Mouse (Mus musculus) forelimb bud, embryonic 11.5 days (tissue): Measurements from ENCODE around the gene Slc6a12.

Source experiments
- DNase-seq: peaks from one replicate; pipeline ENCODE4 v3.0.0-alpha.2; 2012; ENCODE audit warnings: low read depth, low spot score

Slc6a12 gene

DNA sequence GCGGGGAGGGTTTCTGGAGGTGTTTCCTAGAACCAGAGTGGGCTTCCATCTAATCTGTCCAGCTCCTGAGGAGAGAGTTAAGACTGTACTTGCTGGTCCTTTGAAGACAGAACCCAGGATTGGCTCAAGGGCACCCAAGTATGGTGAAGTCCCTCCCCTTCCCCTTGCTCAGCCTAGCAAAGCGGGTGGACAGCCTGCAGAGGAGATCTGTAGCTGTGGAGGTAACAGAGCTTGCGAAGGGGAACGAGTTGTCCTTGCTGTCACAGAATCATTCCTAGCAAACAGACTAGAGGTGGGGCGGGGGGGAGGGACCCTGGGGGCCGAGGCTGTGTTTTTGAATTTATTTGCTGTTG is 871 bp downstream of the Slc6a12 start:
- no peak for DNase-seq

- no peak for DNase-seq
Measured at GRCm38 (mm10) chr6:121344329-121344728, 1.5 kb downstream of the Slc6a12 start.

DNA sequence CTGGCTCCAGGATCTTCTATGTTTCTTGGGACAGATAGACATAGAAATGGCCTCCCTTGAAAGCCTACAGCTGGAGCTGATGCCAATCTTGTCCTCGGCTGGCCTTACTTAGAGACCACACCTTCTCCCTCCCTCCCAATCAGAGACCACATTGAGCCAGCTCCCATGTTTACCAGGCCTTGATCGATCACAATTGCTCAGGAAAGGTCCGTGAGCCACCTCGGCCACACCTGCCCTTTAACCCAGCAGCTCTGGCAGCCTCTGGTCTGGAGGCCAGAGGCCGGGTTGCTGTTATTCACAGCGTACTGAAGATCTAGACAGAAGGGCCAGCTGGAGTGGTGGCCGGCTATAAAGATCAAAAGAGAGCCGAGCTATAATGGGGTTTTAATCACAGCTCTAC is 3.6 kb downstream of the Slc6a12 start:
- DNase-seq = peak; percentile 47

DNA sequence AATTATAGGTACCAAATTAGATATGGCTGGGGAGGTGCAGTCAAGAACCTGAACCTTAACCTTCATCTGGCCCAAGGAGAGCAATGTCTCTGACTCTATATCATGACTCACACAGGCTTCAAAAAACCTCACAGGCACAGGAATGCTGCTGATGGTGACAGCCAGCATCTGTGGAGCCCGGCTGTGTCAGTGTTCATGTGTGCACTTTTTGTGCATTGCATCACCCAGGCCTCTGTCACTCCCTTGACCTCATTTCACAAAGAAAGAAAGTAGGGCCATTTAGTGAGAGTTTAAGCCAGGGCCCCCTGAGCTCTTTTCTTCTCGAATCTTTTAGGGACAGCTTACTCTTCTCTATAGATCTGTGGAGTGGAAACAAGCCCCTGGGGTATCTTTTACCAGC is 9.4 kb downstream of the Slc6a12 start:
- DNase-seq = no peak

DNA sequence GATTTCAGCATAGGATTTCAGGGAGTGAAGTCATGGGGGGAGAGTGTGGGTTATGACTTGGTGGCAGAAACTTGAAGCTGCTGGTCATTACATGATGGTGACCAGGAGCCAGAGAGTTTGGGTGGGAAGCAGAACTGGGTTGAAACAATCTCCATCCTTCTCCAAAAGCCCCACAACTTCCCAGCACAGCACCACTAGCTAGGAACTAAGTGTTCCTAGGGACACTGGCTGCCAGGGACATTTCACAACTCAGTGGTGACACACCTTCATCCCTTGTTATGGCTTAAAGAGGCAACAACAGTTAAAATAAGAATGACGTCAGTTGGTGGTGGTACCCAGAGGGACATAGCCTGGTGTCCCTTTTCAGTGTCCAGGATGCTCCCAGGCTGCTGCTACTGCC is 13.2 kb downstream of the Slc6a12 start:
- no peak for DNase-seq

DNA sequence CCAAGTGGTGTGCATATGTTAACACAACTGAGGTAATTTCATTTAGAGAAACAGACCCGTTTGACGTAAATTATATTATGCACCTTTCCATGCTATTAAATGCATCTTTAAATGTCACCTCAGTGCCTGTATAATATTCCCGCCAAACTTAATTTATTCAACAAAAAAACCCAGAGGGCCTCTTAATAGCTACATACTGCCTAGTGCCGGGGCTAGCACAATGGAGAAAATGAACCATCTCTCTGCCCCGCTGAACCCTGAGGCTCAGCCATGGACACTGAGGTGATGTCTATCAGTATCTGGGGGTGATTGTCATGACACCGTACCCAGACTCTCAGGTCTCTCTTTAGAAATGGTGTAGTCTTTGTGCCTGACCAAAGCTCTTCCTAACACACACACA is 14.4 kb downstream of the Slc6a12 start:
- no peak for DNase-seq

- no peak for DNase-seq
Measured at GRCm38 (mm10) chr6:121363061-121363460, 20.2 kb downstream of the Slc6a12 start.

DNA sequence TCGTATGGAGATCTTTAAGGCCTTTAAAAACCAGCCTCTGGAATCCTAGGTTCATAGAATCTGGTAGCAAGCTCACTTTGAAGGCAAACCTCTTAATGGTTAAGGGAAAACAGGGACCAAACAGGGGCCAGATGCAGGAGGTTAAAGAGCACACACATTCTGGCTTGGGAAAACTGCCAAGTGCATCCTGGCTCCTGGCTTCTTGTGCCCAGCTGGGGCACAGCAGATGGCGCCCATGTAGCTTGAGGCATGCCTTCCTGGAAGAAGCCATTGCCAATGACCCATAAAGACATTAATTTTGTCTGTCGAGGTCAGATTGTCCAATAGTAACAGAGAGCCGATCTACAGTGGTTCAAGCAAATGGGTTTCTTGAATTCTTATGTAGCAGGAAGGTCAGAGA is 21.1 kb downstream of the Slc6a12 start:
- no peak for DNase-seq

GRCm38 (mm10) chr6:121366537-121366936 is 23.7 kb downstream of the Slc6a12 start:
- peak; percentile 26 for DNase-seq

- no peak for DNase-seq
Measured at GRCm38 (mm10) chr6:121367099-121367498, 24.2 kb downstream of the Slc6a12 start.

GRCm38 (mm10) chr6:121371197-121371980 is 28.5 kb downstream of the Slc6a12 start:
- DNase-seq = no peak

GRCm38 (mm10) chr6:121376159-121376558 is 33.3 kb downstream of the Slc6a12 start:
- no peak for DNase-seq

DNA sequence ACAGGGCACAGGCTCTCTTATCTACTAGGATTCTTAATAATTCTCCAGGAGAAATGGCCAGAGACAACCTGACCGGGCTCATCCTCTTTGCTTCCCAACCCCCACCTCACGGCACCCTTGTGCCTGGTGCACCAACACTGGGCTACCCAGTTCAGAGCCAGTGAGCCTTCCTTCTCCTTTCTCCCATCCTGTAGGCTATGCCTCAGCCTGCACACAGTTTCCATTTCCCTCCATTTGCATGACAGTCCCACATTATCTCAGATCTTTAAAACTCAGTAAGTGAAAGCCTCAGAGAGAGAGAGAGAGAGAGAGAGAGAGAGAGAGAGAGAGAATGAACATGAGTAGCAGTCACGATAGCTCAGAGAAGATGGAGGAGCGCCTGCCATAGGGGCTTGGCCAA is 35.4 kb downstream of the Slc6a12 start:
- DNase-seq = no peak

GRCm38 (mm10) chr6:121380576-121380975 is 37.7 kb downstream of the Slc6a12 start:
- no peak for DNase-seq

DNA sequence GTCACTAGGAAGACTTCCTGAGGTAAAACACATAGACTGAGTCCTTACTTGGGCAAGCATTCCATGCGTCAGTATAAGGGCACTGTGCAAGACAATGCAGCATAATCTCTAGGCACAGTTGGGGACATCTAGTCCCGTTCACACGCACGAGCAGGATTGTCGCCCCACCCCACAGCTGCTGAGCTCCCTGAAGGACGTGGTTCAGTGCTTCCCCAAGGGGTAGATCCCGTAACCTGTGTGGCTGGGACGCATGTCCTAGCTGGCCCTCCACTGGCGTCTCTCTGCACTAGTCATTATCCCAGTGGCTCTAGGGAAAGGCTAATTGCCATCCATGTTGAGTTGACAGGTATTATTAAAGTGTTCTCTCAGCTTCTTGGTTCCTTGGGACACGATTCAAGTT is 39.2 kb downstream of the Slc6a12 start:
- DNase-seq = no peak

DNA sequence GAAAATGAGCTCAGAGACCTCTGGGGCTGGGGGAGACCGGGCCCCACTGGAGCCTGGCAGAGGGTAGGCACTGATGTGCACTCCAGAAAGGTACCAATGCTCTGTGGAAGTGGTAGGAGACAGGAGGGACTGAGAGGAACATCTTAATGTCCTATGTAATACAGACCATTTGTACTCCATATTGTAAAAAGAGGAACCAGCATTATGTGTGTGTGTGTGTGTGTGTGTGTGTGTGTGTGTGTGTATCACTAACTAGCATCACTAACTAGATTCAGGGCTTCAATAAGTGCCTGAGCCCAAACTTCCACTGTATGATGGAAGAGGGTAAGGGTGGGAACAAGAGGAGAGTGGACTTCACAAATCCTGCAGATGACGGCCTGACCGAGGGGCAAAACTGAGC is 42.5 kb downstream of the Slc6a12 start:
- no peak for DNase-seq

DNA sequence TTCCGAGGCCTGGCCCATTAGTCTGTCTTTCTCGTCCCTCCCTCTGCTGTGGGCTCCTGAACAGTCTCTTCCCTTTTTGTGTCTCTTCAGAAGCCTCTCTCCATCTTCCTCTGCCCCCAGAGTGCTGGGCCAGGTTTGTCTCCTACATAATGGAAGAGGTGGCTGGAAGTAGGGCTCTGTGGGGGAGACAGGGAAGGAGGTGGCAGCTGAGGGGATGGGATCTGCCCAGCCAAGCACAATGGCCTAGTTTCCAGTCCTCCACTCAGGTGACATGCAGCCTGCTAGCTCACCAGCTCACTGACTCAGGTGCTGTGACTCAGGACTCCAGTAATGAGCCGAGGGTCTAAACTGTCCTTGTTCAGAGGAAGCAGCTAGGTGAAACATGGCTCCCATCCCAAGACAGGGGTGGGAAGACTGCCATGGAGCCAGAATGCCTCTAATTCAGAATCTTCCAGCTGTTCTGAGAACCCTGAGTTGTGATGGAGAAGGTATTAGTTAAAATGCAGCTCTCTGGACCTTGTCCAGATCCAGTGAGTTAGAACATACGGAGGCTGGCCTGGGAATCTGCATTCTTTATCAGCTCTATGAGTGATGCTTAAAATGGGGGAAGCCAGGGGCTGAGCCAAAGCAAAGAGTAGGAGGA is 49.9 kb downstream of the Slc6a12 start:
- DNase-seq = no peak

DNA sequence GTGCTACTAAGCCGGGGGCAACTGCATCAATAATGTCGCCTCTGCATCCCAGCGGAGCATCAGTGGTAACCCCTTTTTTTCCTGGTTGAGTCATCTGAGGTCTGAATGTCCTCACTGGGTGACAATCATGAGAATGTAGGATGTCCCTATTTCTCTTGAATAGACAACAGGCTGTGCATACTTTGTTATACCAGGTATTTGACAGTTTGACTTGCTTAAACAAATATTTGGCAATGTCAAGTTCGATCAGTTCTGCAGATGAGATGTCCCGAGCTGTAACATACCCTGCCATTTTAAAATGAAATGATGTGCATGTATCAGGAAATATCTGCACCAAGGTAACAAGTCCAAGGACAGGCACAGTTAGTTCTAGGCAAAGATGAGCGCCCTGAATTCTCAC is 58.3 kb downstream of the Slc6a12 start:
- no peak for DNase-seq

GRCm38 (mm10) chr6:121401826-121402660 is 59.2 kb downstream of the Slc6a12 start:
- DNase-seq = no peak

- no peak for DNase-seq
Measured at GRCm38 (mm10) chr6:121402661-121403244, 59.9 kb downstream of the Slc6a12 start.

DNA sequence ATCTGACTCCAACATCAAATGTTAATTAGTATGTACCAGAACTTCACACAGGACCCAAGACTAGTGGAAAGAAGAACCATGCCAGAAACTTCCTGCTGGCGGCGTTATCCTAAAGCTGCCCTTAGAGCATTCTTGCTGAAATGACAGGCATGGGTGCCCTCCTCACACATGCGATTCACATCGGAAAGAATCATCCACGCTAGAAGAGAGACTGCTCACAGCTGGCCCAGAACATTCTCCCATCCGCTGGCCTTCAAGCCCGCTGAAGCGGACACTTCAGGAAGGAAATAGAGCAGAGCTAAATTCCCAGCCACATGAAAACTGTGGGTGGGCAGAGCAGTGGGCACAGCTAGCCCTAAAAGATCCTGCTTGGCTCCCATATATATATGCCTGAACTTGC is 62.4 kb downstream of the Slc6a12 start:
- DNase-seq = no peak

DNA sequence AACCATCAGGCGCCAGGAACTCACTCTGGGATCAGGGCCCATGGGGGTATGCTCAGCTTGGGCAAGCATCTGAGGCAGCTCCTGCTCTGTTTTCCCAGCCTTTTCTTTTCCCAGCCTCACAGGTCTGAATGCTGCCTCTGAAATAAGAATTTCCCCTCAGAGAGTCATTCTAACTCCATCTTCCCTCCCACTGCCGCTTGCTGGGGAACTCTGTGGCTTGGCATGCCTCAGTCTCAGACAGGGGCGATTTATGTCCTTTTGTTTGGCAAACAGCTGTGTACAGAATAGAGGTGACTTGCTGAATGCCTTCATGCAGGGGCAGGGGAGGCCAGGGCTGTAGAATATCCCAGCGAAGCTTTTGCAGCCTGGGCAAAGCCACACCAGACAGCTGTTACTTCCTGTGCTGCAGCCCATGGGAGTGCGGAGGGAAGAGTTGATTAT is 64.7 kb downstream of the Slc6a12 start:
- no peak for DNase-seq
